Mouse (Mus musculus) small intestine, adult 2 months (tissue): Measurements from ENCODE around the gene Rusc2. TPM values are rescaled to one million over a fixed set of nuclear protein-coding genes. Genes with fewer than 3 reads are reported as not detected.

Source experiments
- H3K27ac ChIP-seq: fragments of 200-500 bp; 2 replicates; pipeline ENCODE4 v1.5.1; 2012; ENCODE audit warnings: low read depth, low read length, control low read depth, inconsistent platforms; ENCODE audit not compliant: insufficient read depth
- H3K27me3 ChIP-seq: fragments of 200-500 bp; 2 replicates; pipeline ENCODE4 v1.6.1; 2012; ENCODE audit warnings: mild to moderate bottlenecking, moderate library complexity, low read length, inconsistent platforms; ENCODE audit not compliant: control insufficient read depth, insufficient read depth
- H3K36me3 ChIP-seq: fragments of 200-500 bp; 2 replicates; pipeline ENCODE4 v1.6.1; 2012; ENCODE audit warnings: mild to moderate bottlenecking, low read length, control low read depth, inconsistent platforms; ENCODE audit not compliant: control insufficient read depth, insufficient read depth
- H3K4me1 ChIP-seq: fragments of 200-500 bp; 2 replicates; pipeline ENCODE4 v1.6.1; 2012; ENCODE audit warnings: low read length, inconsistent platforms, mixed read lengths; ENCODE audit not compliant: control insufficient read depth, insufficient read depth, insufficient read length
- H3K4me3 ChIP-seq: fragments of 200-500 bp; 2 replicates; pipeline ENCODE4 v1.5.1; 2012; ENCODE audit warnings: low read depth, mild to moderate bottlenecking, control low read depth, inconsistent platforms, low read length, moderate library complexity
- CTCF ChIP-seq: fragments of 200-500 bp; IDR thresholded peaks from 2 replicates; pipeline ENCODE4 v1.5.1; 2012; ENCODE audit warnings: low read depth, mild to moderate bottlenecking, control low read depth, inconsistent platforms, low read length, moderate library complexity, mixed read lengths; ENCODE audit not compliant: insufficient replicate concordance, insufficient read length; ENCODE audit errors: extremely low read depth
- POLR2A ChIP-seq: fragments of 200-500 bp; IDR thresholded peaks from 2 replicates; pipeline ENCODE4 v1.6.1; 2012; ENCODE audit warnings: low read depth, mild to moderate bottlenecking, control low read depth, inconsistent platforms, low read length, moderate library complexity
- whole genome bisulfite sequencing: fragments of 180-500 bp; shearing (Covaris S2); methylation state at CpG from one replicate; pipeline ENCODE4 v1.1.7; 2018; 5-methylcytosine and 5-hydroxymethylcytosine counted together
- polyA plus RNA-seq: library from polyadenylated mRNA; depleted of rRNA; stranded (reverse); fragments of >200 nt; gene quantifications from 2 replicates; pipeline ENCODE4 v1.2.3, GENCODE M21; 2012; rRNA removed

The Rusc2 gene
- polyA plus RNA-seq, result 9.4 and 11.2 TPM in 2 replicates

- WGBS, result under 1% methylated on average over 63 of the region's 63 CpGs
Measured at GRCm38 (mm10) chr4:43381408-43382154, at the start of gene Rusc2. Gene Rusc2 (plus strand): TSS chr4:43381979.

GRCm38 (mm10) chr4:43334771-43335170, 47.0 kb upstream of the Rusc2 start:
- TF ChIP-seq CTCF (no peak), POLR2A (no peak)
- H3K4me3 ChIP-seq, result no peak overlapping the region
- no peaks in the 10 kb centered on the region for H3K27me3 ChIP-seq
- no peak overlapping the region for H3K27ac ChIP-seq
- WGBS, result 71% methylated on average over 2 of the region's 2 CpGs
- no peaks in the 10 kb centered on the region for H3K4me1 ChIP-seq
- no peaks in the 10 kb centered on the region for H3K36me3 ChIP-seq

More at GRCm38 (mm10) chr4:43381408-43382154, at the start of gene Rusc2:
- Histone ChIP-seq H3K4me1 (peaks cover 3% of the 10 kb centered on the region), H3K36me3 (no peaks in the 10 kb centered on the region), H3K27me3 (no peaks in the 10 kb centered on the region), H3K27ac (peak within 1 kb of the TSS; percentile 78), H3K4me3 (peak within 1 kb of the TSS; percentile 75)
- TF ChIP-seq CTCF, result peak; percentile 5; the same call in 1 of the 2 replicates
- TF ChIP-seq POLR2A, result peak; percentile 42

- no peak for TF ChIP-seq CTCF
- TF ChIP-seq POLR2A, result no peak
- Histone ChIP-seq H3K4me3 (no peak overlapping the region), H3K36me3 (no peaks in the 10 kb centered on the region), H3K27me3 (no peaks in the 10 kb centered on the region), H3K27ac (no peak overlapping the region), H3K4me1 (no peaks in the 10 kb centered on the region)
Measured at GRCm38 (mm10) chr4:43336176-43336575, 45.6 kb upstream of the Rusc2 start.

GRCm38 (mm10) chr4:43340096-43340804, 41.5 kb upstream of the Rusc2 start:
- TF ChIP-seq POLR2A, result no peak
- TF ChIP-seq CTCF, result no peak
- Histone ChIP-seq H3K27me3 (no peaks in the 10 kb centered on the region), H3K36me3 (no peaks in the 10 kb centered on the region), H3K4me3 (no peak overlapping the region), H3K4me1 (peaks cover 5% of the 10 kb centered on the region; the same call in 1 of the 2 replicates), H3K27ac (0 out of 2 replicates have a peak overlapping the region, but pooled peaks have one; percentile 16)
- WGBS, result 21% methylated on average over 4 of the region's 4 CpGs

- TF ChIP-seq CTCF, result no peak
- TF ChIP-seq POLR2A, result no peak
- 92% methylated on average over 7 of the region's 7 CpGs for WGBS
Measured at GRCm38 (mm10) chr4:43341276-43341891, 40.4 kb upstream of the Rusc2 start.

GRCm38 (mm10) chr4:43342443-43342842, 39.3 kb upstream of the Rusc2 start:
- Histone ChIP-seq H3K27me3 (no peaks in the 10 kb centered on the region), H3K27ac (no peak overlapping the region), H3K4me3 (no peak overlapping the region), H3K4me1 (peaks cover 5% of the 10 kb centered on the region; the same call in 1 of the 2 replicates), H3K36me3 (no peaks in the 10 kb centered on the region)
- 93% methylated on average over 10 of the region's 10 CpGs for WGBS
- TF ChIP-seq POLR2A (no peak), CTCF (no peak)

More at GRCm38 (mm10) chr4:43341276-43341891, 40.4 kb upstream of the Rusc2 start:
- no peaks in the 10 kb centered on the region for H3K36me3 ChIP-seq
- H3K4me1 ChIP-seq, result peaks cover 5% of the 10 kb centered on the region; the same call in 1 of the 2 replicates
- no peak overlapping the region for H3K4me3 ChIP-seq
- no peaks in the 10 kb centered on the region for H3K27me3 ChIP-seq
- no peak overlapping the region for H3K27ac ChIP-seq
